Mouse (Mus musculus): ENCODE results near the gene Rprd2. TPM values are rescaled to one million over a fixed set of nuclear protein-coding genes. Genes with fewer than 3 reads are reported as not detected.
"Not testable (repeated sequence)": the region's sequence is repeated elsewhere in the genome, so short reads cannot be mapped to it uniquely, and the experiment has no call there.

Rprd2 gene
- 22.4 and 23.9 TPM in 2 replicates for polyA plus RNA-seq (2015; fragmentation: Nextera tagmentation; extraction: Ambion mirVana)

- under 1% methylated on average over 60 of the region's 60 CpGs for WGBS
- H3K27me3 ChIP-seq, result no peaks in the 10 kb centered on the region
Measured at GRCm38 (mm10) chr3:95818571-95819288, at the start of gene Rprd2. Rprd2 (minus strand) TSS chr3:95818863.

GRCm38 (mm10) chr3:95867408-95867807 is 48.7 kb upstream of the Rprd2 start:
- no peak overlapping the region for H3K27ac ChIP-seq
- whole genome bisulfite sequencing, result 91% methylated on average over 2 of the region's 2 CpGs
- H3K9me3 ChIP-seq (replicated peaks), result no peaks in the 10 kb centered on the region
- no peak overlapping the region for H3K4me3 ChIP-seq (replicated peaks)
- H3K27me3 ChIP-seq, result no peaks in the 10 kb centered on the region
- ATAC-seq (replicated peaks; ENCODE audit: low FRiP score), result no peak
- peaks cover 67% of the 10 kb centered on the region for H3K36me3 ChIP-seq
- peaks cover 17% of the 10 kb centered on the region for H3K4me1 ChIP-seq
- no peak overlapping the region for H3K4me2 ChIP-seq
- no peak overlapping the region for H3K9ac ChIP-seq

More at GRCm38 (mm10) chr3:95818571-95819288, at the start of gene Rprd2:
- peak; percentile 55 for ATAC-seq (replicated peaks; ENCODE audit: low FRiP score)
- Histone ChIP-seq H3K4me3 (replicated peaks) (peak within 1 kb of the TSS; percentile 81), H3K27ac (peak within 1 kb of the TSS; percentile 100), H3K4me2 (peak within 1 kb of the TSS; percentile 61), H3K4me1 (peaks cover 20% of the 10 kb centered on the region), H3K9ac (peak within 1 kb of the TSS; percentile 95), H3K36me3 (no peaks in the 10 kb centered on the region), H3K9me3 (replicated peaks) (no peaks in the 10 kb centered on the region)

- Histone ChIP-seq H3K9me3 (replicated peaks) (no peaks in the 10 kb centered on the region), H3K27me3 (no peaks in the 10 kb centered on the region), H3K36me3 (peaks cover 75% of the 10 kb centered on the region), H3K4me3 (replicated peaks) (no peak overlapping the region), H3K9ac (no peak overlapping the region), H3K4me2 (no peak overlapping the region), H3K4me1 (peaks cover 11% of the 10 kb centered on the region; the same call in 1 of the 2 replicates), H3K27ac (no peak overlapping the region)
- WGBS, result 92% methylated on average over 5 of the region's 5 CpGs
- ATAC-seq (replicated peaks; ENCODE audit: low FRiP score), result no peak
Measured at GRCm38 (mm10) chr3:95866071-95866470, 47.4 kb upstream of the Rprd2 start.

- 92% methylated on average over 20 of the region's 20 CpGs for WGBS
Measured at GRCm38 (mm10) chr3:95865571-95865970, 46.9 kb upstream of the Rprd2 start.

DNA sequence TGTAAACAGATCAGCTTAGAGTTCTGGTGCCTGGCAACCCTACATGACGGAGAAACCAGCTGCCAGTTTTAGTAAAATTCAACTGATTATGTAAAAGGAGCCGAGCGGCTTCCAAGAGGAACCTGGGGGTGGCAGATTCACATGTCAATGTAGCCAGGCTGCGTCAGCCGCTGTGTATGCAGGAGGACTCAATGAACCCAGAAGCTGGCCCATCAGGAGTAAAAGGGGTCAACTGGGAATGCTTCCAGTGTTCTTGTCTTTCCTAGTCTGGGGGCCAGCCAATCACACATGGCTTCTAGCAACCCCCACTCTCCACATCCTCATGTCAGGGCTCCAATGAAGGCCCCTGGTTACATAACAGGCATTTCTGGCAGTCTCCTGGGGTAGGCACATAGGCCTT is 46.4 kb upstream of the Rprd2 start:
- H3K27ac ChIP-seq, result no peak overlapping the region
- H3K4me3 ChIP-seq (replicated peaks), result no peak overlapping the region
- H3K27me3 ChIP-seq, result no peaks in the 10 kb centered on the region
- H3K9ac ChIP-seq, result no peak overlapping the region
- no peaks in the 10 kb centered on the region for H3K9me3 ChIP-seq (replicated peaks)
- 73% methylated on average over 5 of the region's 5 CpGs for WGBS
- ATAC-seq (replicated peaks; ENCODE audit: low FRiP score), result no peak
- H3K4me1 ChIP-seq, result 0 out of 2 replicates have a peak, but pooled peaks cover 3% of the 10 kb centered on the region
- H3K4me2 ChIP-seq, result no peak overlapping the region
- H3K36me3 ChIP-seq, result peaks cover 73% of the 10 kb centered on the region

More at GRCm38 (mm10) chr3:95865571-95865970, 46.9 kb upstream of the Rprd2 start:
- Histone ChIP-seq H3K27me3 (no peaks in the 10 kb centered on the region), H3K4me3 (replicated peaks) (no peak overlapping the region), H3K36me3 (peaks cover 75% of the 10 kb centered on the region), H3K27ac (no peak overlapping the region), H3K4me1 (peaks cover 8% of the 10 kb centered on the region; the same call in 1 of the 2 replicates), H3K9ac (no peak overlapping the region), H3K9me3 (replicated peaks) (no peaks in the 10 kb centered on the region), H3K4me2 (no peak overlapping the region)
- ATAC-seq (replicated peaks; ENCODE audit: low FRiP score), result no peak

DNA sequence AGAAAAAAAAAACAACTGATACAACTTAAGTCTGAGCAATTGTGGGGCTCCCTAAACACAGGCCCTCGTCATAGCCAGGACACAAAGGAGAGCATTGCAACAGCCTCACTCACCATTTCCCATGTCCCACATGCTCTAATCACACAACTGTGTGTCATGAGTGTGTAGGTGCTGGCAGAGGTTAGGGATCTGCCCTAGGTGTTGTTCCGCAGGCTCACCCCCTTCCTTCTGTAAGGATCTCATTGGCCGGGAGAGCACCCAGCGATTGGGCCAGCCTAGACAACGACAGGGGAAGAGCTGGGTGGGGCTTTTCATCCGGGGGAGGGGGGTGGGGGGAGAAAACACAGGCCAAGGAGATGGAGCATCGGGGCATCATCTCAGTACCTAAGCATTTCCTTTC is 44.9 kb upstream of the Rprd2 start:
- Histone ChIP-seq H3K4me2 (no peak overlapping the region), H3K27ac (no peak overlapping the region), H3K9ac (no peak overlapping the region), H3K4me3 (replicated peaks) (no peak overlapping the region), H3K36me3 (peaks cover 58% of the 10 kb centered on the region), H3K4me1 (no peaks in the 10 kb centered on the region), H3K9me3 (replicated peaks) (no peaks in the 10 kb centered on the region), H3K27me3 (no peaks in the 10 kb centered on the region)
- 75% methylated on average over 7 of the region's 7 CpGs for WGBS
- ATAC-seq (replicated peaks; ENCODE audit: low FRiP score), result no peak

DNA sequence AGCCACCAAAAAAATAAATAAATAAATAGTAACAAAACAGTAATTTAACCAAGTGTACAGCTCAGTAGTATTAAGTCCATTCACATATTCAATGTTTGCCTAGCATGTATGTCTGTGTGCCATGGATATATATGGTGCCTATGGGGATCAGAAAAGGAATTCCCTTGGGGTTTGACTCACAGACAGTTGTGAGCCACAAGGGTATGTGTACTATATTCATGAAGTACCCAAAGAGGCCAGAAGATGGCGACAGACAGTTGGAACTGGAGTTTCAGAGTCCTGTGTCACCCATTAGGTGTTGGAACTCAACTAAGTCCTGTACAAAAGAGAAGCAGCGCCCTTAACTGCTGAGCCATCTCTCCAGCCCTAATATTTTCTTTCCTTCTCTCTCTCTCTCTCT is 43.1 kb upstream of the Rprd2 start:
- no peak for ATAC-seq (replicated peaks; ENCODE audit: low FRiP score)
- no peak overlapping the region for H3K4me2 ChIP-seq
- 51% methylated on average over 2 of the region's 2 CpGs for WGBS

GRCm38 (mm10) chr3:95861216-95861615 is 42.6 kb upstream of the Rprd2 start:
- ATAC-seq (replicated peaks; ENCODE audit: low FRiP score), result no peak

More for the DNA sequence above, 43.1 kb upstream of the Rprd2 start:
- no peak overlapping the region for H3K4me3 ChIP-seq (replicated peaks)
- H3K4me1 ChIP-seq, result no peaks in the 10 kb centered on the region
- H3K27me3 ChIP-seq, result no peaks in the 10 kb centered on the region
- no peak overlapping the region for H3K27ac ChIP-seq
- H3K9me3 ChIP-seq (replicated peaks), result no peaks in the 10 kb centered on the region
- no peak overlapping the region for H3K9ac ChIP-seq
- H3K36me3 ChIP-seq, result peaks cover 41% of the 10 kb centered on the region

DNA sequence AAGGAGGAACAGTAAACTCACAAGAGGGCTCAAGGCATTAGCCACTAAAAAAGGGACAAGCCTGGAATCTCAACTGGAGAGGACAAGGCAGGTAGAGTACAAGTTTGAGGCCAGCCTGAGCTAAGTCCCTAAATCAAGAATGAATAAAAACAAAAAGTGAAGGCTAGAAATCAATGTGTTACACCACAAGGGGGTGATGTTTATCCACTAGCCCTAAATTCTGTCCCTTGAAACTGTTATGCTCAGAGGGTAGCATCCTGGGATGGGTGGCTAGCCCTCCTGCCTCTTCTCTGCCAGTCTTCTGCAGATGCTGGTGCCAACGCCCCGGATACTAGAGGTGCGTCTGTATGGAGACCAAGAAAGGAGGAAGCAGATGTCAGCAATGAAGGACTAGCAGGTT is 41.7 kb upstream of the Rprd2 start:
- Histone ChIP-seq H3K4me1 (peaks cover 6% of the 10 kb centered on the region; the same call in 1 of the 2 replicates), H3K4me3 (replicated peaks) (no peak overlapping the region), H3K9me3 (replicated peaks) (no peaks in the 10 kb centered on the region), H3K36me3 (peaks cover 30% of the 10 kb centered on the region), H3K4me2 (no peak overlapping the region), H3K9ac (no peak overlapping the region), H3K27me3 (no peaks in the 10 kb centered on the region), H3K27ac (no peak overlapping the region)
- no peak for ATAC-seq (replicated peaks; ENCODE audit: low FRiP score)
- 78% methylated on average over 3 of the region's 3 CpGs for WGBS

More at GRCm38 (mm10) chr3:95861216-95861615, 42.6 kb upstream of the Rprd2 start:
- Histone ChIP-seq H3K4me1 (peaks cover 4% of the 10 kb centered on the region; the same call in 1 of the 2 replicates), H3K4me3 (replicated peaks) (no peak overlapping the region), H3K27ac (no peak overlapping the region), H3K27me3 (no peaks in the 10 kb centered on the region), H3K9me3 (replicated peaks) (no peaks in the 10 kb centered on the region), H3K4me2 (no peak overlapping the region), H3K9ac (no peak overlapping the region), H3K36me3 (peaks cover 35% of the 10 kb centered on the region)
- 74% methylated on average over 10 of the region's 10 CpGs for WGBS

DNA sequence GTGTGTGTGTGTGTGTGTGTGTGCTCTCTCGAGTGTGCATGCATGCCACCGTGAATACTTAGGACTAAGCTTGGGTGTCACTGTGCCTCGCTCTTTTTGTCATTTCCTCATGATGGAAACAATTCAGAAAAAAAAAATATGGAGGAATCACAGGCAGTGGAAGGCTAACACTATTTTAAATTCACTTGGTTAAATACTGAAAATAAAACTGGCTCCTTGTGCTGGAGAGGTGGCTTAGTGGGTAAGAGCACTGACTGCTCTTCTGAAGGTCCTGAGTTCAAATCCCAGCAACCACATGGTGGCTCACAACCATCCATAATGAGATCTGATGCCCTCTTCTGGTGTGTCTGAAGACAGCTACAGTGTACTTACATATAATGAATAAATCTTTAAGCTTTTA is 39.6 kb upstream of the Rprd2 start:
- WGBS, result 85% methylated on average over 3 of the region's 3 CpGs

GRCm38 (mm10) chr3:95857050-95857449 is 38.4 kb upstream of the Rprd2 start:
- peaks cover 25% of the 10 kb centered on the region for H3K36me3 ChIP-seq
- not testable (repeated sequence) for ATAC-seq (replicated peaks; ENCODE audit: low FRiP score); H3K27ac ChIP-seq; H3K9ac ChIP-seq; H3K4me2 ChIP-seq; H3K9me3 ChIP-seq (replicated peaks); H3K4me3 ChIP-seq (replicated peaks); H3K27me3 ChIP-seq
- WGBS, result 84% methylated on average over 1 of the region's 1 CpGs
- H3K4me1 ChIP-seq, result peaks cover 14% of the 10 kb centered on the region

More for the DNA sequence above, 39.6 kb upstream of the Rprd2 start:
- H3K27me3 ChIP-seq; ATAC-seq (replicated peaks; ENCODE audit: low FRiP score); H3K27ac ChIP-seq; H3K9ac ChIP-seq; H3K9me3 ChIP-seq (replicated peaks); H3K4me3 ChIP-seq (replicated peaks); H3K4me2 ChIP-seq: not testable (repeated sequence)
- Histone ChIP-seq H3K4me1 (peaks cover 14% of the 10 kb centered on the region), H3K36me3 (peaks cover 20% of the 10 kb centered on the region)

- Histone ChIP-seq H3K27ac (peak overlapping the region; percentile 88), H3K27me3 (no peaks in the 10 kb centered on the region), H3K4me3 (replicated peaks) (peak overlapping the region; percentile 86), H3K4me1 (peaks cover 14% of the 10 kb centered on the region), H3K4me2 (peak overlapping the region; percentile 64), H3K36me3 (peaks cover 28% of the 10 kb centered on the region), H3K9ac (peak overlapping the region; percentile 79), H3K9me3 (replicated peaks) (no peaks in the 10 kb centered on the region)
- peak; percentile 7; the same call in 1 of the 2 replicates for ATAC-seq (replicated peaks; ENCODE audit: low FRiP score)
- WGBS, result 25% methylated on average over 7 of the region's 7 CpGs
Measured at GRCm38 (mm10) chr3:95856115-95856514, 37.5 kb upstream of the Rprd2 start.

All from kidney, embryonic 15.5 days (tissue).